Mouse (Mus musculus) neural tube, embryonic 15.5 days (tissue): ENCODE results near the gene Ddx5. TPM values are rescaled to one million over a fixed set of nuclear protein-coding genes. Genes with fewer than 3 reads are reported as not detected.
"Not testable (repeated sequence)": the region's sequence is repeated elsewhere in the genome, so short reads cannot be mapped to it uniquely, and the experiment has no call there.

Source experiments
- ATAC-seq: fragments of 200-750 bp; cut with Nextera tagmentation; 2 replicates; pipeline ENCODE4 v1.8.0; 2017; ENCODE audit warnings: mild to moderate bottlenecking, moderate TSS enrichment, moderate library complexity; ENCODE audit not compliant: low FRiP score
- H3K27ac ChIP-seq: fragments of 300-500 bp; sonication (generic); replicated peaks from 2 replicates; pipeline ENCODE4 v1.5.1; 2015; ENCODE audit warnings: mild to moderate bottlenecking, inconsistent platforms
- H3K27me3 ChIP-seq: fragments of 300-500 bp; sonication (generic); replicated peaks from 2 replicates; pipeline ENCODE4 v1.6.1; 2015; ENCODE audit warnings: inconsistent platforms
- H3K36me3 ChIP-seq: fragments of 300-500 bp; sonication (generic); 2 replicates; pipeline ENCODE4 v1.6.1; 2015; ENCODE audit warnings: inconsistent platforms
- H3K4me1 ChIP-seq: fragments of 300-500 bp; sonication (generic); 2 replicates; pipeline ENCODE4 v1.6.1; 2015; ENCODE audit warnings: inconsistent platforms
- H3K4me2 ChIP-seq: fragments of 300-500 bp; sonication (generic); 2 replicates; pipeline ENCODE4 v1.6.1; 2015; ENCODE audit warnings: inconsistent platforms, mild to moderate bottlenecking, moderate library complexity
- H3K4me3 ChIP-seq: fragments of 300-500 bp; sonication (generic); replicated peaks from 2 replicates; pipeline ENCODE4 v1.5.1; 2015; ENCODE audit warnings: mild to moderate bottlenecking, inconsistent platforms
- H3K9ac ChIP-seq: fragments of 300-500 bp; sonication (generic); replicated peaks from 2 replicates; pipeline ENCODE4 v1.6.1; 2015; ENCODE audit warnings: mild to moderate bottlenecking, inconsistent platforms
- H3K9me3 ChIP-seq: fragments of 300-500 bp; sonication (generic); replicated peaks from 2 replicates; pipeline ENCODE4 v1.6.1; 2016; ENCODE audit warnings: inconsistent platforms
- WGBS: fragments of 180-500 bp; shearing (Covaris S2); methylation state at CpG from one replicate; pipeline ENCODE4 v1.1.7; 2015; ENCODE audit warnings: mixed read lengths; 5-methylcytosine and 5-hydroxymethylcytosine counted together
- polyA plus RNA-seq: library from polyadenylated mRNA; unstranded; fragments of >200 nt; fragmentation: Nextera tagmentation; extraction: Ambion mirVana; gene quantifications from 2 replicates; pipeline ENCODE4 v1.2.1, GENCODE M21; 2015

Ddx5 gene
- polyA plus RNA-seq, 1 experiment from 2014 or later: 337 TPM

- no peaks in the 10 kb centered on the region for H3K36me3 ChIP-seq
- ATAC-seq: no peak
- no peak overlapping the region for H3K4me2 ChIP-seq
- no peaks in the 10 kb centered on the region for H3K27me3 ChIP-seq
- no peaks in the 10 kb centered on the region for H3K4me1 ChIP-seq
- no peaks in the 10 kb centered on the region for H3K9me3 ChIP-seq
- H3K9ac ChIP-seq: no peak overlapping the region
- WGBS: 88% methylated on average over 6 of the region's 6 CpGs
- no peak overlapping the region for H3K4me3 ChIP-seq
- H3K27ac ChIP-seq: no peak overlapping the region
Observed at GRCm38 (mm10) chr11:106753314-106753713, 35.7 kb downstream of the Ddx5 start.

- H3K4me3 ChIP-seq: no peak overlapping the region
- H3K36me3 ChIP-seq: no peaks in the 10 kb centered on the region
- H3K4me1 ChIP-seq: no peaks in the 10 kb centered on the region
- WGBS: 91% methylated on average over 7 of the region's 7 CpGs
- H3K9me3 ChIP-seq: no peaks in the 10 kb centered on the region
- no peak overlapping the region for H3K9ac ChIP-seq
- no peaks in the 10 kb centered on the region for H3K27me3 ChIP-seq
- no peak overlapping the region for H3K27ac ChIP-seq
- no peak overlapping the region for H3K4me2 ChIP-seq
- ATAC-seq: no peak
Observed at GRCm38 (mm10) chr11:106752103-106752502, 36.9 kb downstream of the Ddx5 start.

GRCm38 (mm10) chr11:106751039-106752018 is 37.7 kb downstream of the Ddx5 start, which contains the start of gene Milr1:
TSS of gene Milr1 (plus strand) at chr11:106751226.
- no peak for ATAC-seq
- no peaks in the 10 kb centered on the region for H3K4me1 ChIP-seq
- no peaks in the 10 kb centered on the region for H3K9me3 ChIP-seq
- no peaks in the 10 kb centered on the region for H3K36me3 ChIP-seq
- H3K9ac ChIP-seq: no peak within 1 kb of the TSS
- H3K27ac ChIP-seq: no peak within 1 kb of the TSS
- no peaks in the 10 kb centered on the region for H3K27me3 ChIP-seq
- 91% methylated on average over 17 of the region's 17 CpGs for WGBS
- no peak within 1 kb of the TSS for H3K4me2 ChIP-seq
- no peak within 1 kb of the TSS for H3K4me3 ChIP-seq

GRCm38 (mm10) chr11:106750121-106750751 is 38.7 kb downstream of the Ddx5 start, which contains the start of gene Pecam1:
TSS of gene Pecam1 (minus strand) at chr11:106750628.
- Histone ChIP-seq H3K4me1 (no peaks in the 10 kb centered on the region), H3K36me3 (no peaks in the 10 kb centered on the region), H3K4me3 (no peak within 1 kb of the TSS), H3K4me2 (no peak within 1 kb of the TSS), H3K27ac (no peak within 1 kb of the TSS), H3K27me3 (no peaks in the 10 kb centered on the region), H3K9ac (no peak within 1 kb of the TSS), H3K9me3 (no peaks in the 10 kb centered on the region)
- 88% methylated on average over 13 of the region's 13 CpGs for WGBS
- no peak for ATAC-seq

GRCm38 (mm10) chr11:106749557-106750120 is 39.3 kb downstream of the Ddx5 start:
- WGBS: 98% methylated on average over 7 of the region's 7 CpGs
- not testable (repeated sequence) for H3K4me1 ChIP-seq, H3K9ac ChIP-seq, H3K27ac ChIP-seq, H3K27me3 ChIP-seq, H3K9me3 ChIP-seq, ATAC-seq, H3K36me3 ChIP-seq, H3K4me3 ChIP-seq, H3K4me2 ChIP-seq

GRCm38 (mm10) chr11:106744949-106745348 is 44.0 kb downstream of the Ddx5 start:
- no peak overlapping the region for H3K4me2 ChIP-seq
- no peaks in the 10 kb centered on the region for H3K27me3 ChIP-seq
- no peaks in the 10 kb centered on the region for H3K9me3 ChIP-seq
- no peak overlapping the region for H3K9ac ChIP-seq
- WGBS: 92% methylated on average over 5 of the region's 5 CpGs
- peaks cover 4% of the 10 kb centered on the region for H3K4me1 ChIP-seq
- H3K4me3 ChIP-seq: no peak overlapping the region
- no peak for ATAC-seq
- no peaks in the 10 kb centered on the region for H3K36me3 ChIP-seq
- H3K27ac ChIP-seq: no peak overlapping the region

GRCm38 (mm10) chr11:106742388-106742841 is 46.6 kb downstream of the Ddx5 start:
- WGBS: 48% methylated on average over 6 of the region's 6 CpGs
- H3K4me3 ChIP-seq: no peak overlapping the region
- no peak for ATAC-seq

GRCm38 (mm10) chr11:106741826-106742225 is 47.2 kb downstream of the Ddx5 start:
- WGBS: 90% methylated on average over 3 of the region's 3 CpGs
- Histone ChIP-seq H3K4me1 (peaks cover 14% of the 10 kb centered on the region), H3K9me3 (no peaks in the 10 kb centered on the region), H3K4me2 (no peak overlapping the region), H3K27ac (no peak overlapping the region), H3K27me3 (no peaks in the 10 kb centered on the region), H3K9ac (no peak overlapping the region), H3K4me3 (no peak overlapping the region), H3K36me3 (no peaks in the 10 kb centered on the region)
- no peak for ATAC-seq

More at GRCm38 (mm10) chr11:106742388-106742841, 46.6 kb downstream of the Ddx5 start:
- Histone ChIP-seq H3K27ac (no peak overlapping the region), H3K4me1 (peaks cover 8% of the 10 kb centered on the region), H3K36me3 (no peaks in the 10 kb centered on the region), H3K27me3 (no peaks in the 10 kb centered on the region), H3K4me2 (no peak overlapping the region), H3K9ac (no peak overlapping the region), H3K9me3 (no peaks in the 10 kb centered on the region)

GRCm38 (mm10) chr11:106741232-106741631 is 47.8 kb downstream of the Ddx5 start:
- WGBS: 34% methylated on average over 6 of the region's 6 CpGs
- no peak for ATAC-seq
- H3K4me3 ChIP-seq: no peak overlapping the region

GRCm38 (mm10) chr11:106740724-106741123 is 48.3 kb downstream of the Ddx5 start:
- not testable (repeated sequence) for H3K36me3 ChIP-seq, H3K4me2 ChIP-seq, H3K27me3 ChIP-seq, H3K9me3 ChIP-seq, H3K4me3 ChIP-seq, H3K27ac ChIP-seq, ATAC-seq, H3K9ac ChIP-seq
- 77% methylated on average over 8 of the region's 8 CpGs for WGBS
- H3K4me1 ChIP-seq: peaks cover 24% of the 10 kb centered on the region

More at GRCm38 (mm10) chr11:106741232-106741631, 47.8 kb downstream of the Ddx5 start:
- Histone ChIP-seq H3K9ac (no peak overlapping the region), H3K4me1 (peaks cover 20% of the 10 kb centered on the region), H3K27ac (no peak overlapping the region), H3K9me3 (no peaks in the 10 kb centered on the region), H3K27me3 (no peaks in the 10 kb centered on the region), H3K4me2 (no peak overlapping the region), H3K36me3 (no peaks in the 10 kb centered on the region)

- Histone ChIP-seq H3K27ac (no peak overlapping the region), H3K27me3 (no peaks in the 10 kb centered on the region), H3K4me1 (peaks cover 24% of the 10 kb centered on the region), H3K9me3 (no peaks in the 10 kb centered on the region), H3K4me2 (no peak overlapping the region), H3K9ac (no peak overlapping the region), H3K36me3 (no peaks in the 10 kb centered on the region), H3K4me3 (no peak overlapping the region)
- ATAC-seq: no peak
- WGBS: 98% methylated on average over 2 of the region's 2 CpGs
Observed at GRCm38 (mm10) chr11:106739116-106739515, 49.9 kb downstream of the Ddx5 start.
